Mouse (Mus musculus) thymus, postnatal 14 days (tissue): ENCODE results near the gene Rab17.

Source experiments
- DNase-seq: peaks from one replicate; pipeline ENCODE4 v3.0.0; 2021

Gene Rab17

GRCm38 (mm10) chr1:90969347-90969784 is at the start of gene Rab17:
Gene Rab17, minus strand, starts transcription at chr1:90969661.
- no peak for DNase-seq

DNA sequence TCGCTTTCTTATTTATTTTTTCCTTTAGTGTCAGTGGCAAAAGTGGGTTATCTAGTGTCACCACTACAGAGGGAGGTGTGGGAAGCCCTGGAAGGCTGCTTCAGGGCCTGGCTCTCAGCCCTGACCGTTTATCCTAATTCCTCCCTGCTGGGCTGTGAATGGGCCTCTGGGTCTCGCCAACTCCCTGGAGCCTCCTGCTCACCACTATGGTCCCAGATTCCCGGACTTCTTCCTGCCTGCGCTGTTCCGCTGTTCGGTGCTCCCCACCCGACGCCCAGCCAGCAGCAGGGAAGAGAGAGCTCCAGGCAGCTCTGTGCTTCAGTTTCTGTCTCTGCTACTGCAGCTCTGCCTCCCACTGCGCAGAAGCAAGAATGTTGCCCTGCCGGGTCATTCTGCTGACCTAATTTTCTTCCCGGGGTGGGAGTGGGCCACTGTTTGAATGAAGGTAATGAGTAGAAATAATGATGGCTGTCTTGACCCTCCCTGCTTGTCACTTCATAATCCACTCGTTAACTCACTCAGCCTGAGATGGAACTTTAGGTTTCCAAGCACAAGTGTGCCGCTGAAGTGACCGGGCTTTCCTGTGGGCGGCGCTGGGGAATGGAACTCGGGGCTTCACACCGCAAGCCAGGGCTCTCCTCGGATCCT is 47.8 kb upstream of the Rab17 start:
- no peak for DNase-seq

- DNase-seq: no peak
Measured at GRCm38 (mm10) chr1:91015571-91015970, 46.1 kb upstream of the Rab17 start.

DNA sequence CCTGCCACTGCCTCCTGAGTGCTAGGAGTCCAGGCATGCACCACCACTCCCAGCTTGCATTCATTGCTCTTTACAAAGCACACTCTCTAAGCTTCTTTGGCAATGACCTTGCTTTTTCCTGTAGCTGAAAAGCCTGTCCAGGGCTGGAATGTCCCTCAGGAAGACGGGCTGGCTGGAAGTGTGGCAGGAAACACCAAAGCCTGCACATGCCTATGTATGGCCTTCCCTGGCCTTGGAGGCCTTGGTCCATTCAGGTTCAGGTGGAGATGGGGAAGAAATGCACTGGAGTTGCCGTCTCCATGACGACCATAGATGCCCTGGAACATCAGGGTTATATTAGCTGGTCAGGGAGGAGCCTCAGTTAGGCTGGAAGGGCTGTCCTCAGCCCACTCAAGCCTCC is 44.3 kb upstream of the Rab17 start:
- DNase-seq: no peak

- DNase-seq: no peak
Measured at GRCm38 (mm10) chr1:91011336-91011735, 41.9 kb upstream of the Rab17 start.

- no peak for DNase-seq
Measured at GRCm38 (mm10) chr1:91010716-91011115, 41.3 kb upstream of the Rab17 start.

DNA sequence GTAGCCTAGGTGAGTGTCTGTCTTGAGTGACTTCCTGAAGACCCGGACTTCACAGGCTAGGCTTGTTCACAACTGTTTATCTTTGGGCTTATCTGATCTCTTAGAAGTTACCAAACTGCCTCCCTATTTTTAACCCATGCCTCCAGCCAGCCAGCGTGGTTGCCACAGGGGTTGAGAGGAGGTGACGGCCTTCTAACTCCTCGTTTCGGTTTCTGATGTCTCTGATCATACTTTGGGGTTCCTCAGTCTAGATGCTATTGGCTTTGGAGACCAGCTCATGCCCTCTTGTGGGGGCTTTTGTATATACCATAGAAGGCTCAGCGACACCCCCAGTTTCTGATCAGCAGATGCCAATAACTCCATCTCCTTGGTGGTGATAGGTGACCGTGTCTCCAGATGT is 40.8 kb upstream of the Rab17 start:
- no peak for DNase-seq

- no peak for DNase-seq
Measured at GRCm38 (mm10) chr1:91009266-91009665, 39.8 kb upstream of the Rab17 start.

GRCm38 (mm10) chr1:91008746-91009145 is 39.3 kb upstream of the Rab17 start:
- no peak for DNase-seq

DNA sequence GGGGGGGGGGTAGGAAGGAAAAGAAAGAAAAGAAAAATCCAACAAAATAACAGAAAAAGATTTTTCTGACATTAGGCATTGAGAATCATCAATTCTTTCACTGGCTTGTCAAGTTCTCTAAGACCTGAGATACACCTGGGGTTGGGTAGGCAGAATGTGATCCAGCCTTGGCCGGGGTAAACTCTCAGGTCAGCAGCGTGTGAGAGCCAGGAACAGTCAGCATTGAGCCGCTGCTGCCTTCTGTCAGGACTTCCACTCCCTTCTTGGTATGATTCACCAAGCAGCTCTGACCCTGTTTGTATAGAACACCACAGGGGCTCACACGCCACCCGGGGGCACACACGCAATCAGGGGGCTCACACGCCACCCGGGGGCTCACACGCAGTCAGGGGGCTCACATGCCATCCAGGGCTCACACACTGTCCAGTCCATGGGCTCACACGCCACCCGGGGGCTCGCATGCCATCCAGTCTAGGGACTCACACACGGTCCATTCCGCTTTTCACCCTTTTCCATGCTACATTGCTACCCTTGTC is 38.8 kb upstream of the Rab17 start:
- no peak for DNase-seq

GRCm38 (mm10) chr1:91006708-91007107 is 37.2 kb upstream of the Rab17 start:
- no peak for DNase-seq

DNA sequence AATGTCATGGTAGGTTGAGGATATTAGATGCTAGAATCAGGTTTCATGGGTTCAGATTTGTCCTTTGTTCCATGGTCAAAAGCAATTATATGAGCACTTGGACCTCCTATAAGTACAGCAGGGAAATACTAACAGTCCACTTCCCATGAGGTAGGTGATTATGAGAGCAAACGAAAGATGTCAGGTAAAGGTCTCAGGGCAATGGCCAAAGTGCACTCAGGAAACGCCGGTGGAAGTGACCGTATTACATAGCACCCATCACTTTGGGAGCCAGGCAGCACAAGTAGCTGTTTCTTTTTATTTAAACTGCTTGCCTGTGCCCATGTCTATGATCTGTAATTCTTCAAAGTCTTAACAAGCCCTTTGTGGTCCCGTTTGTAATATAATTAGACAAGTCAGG is 36.6 kb upstream of the Rab17 start:
- DNase-seq: no peak

GRCm38 (mm10) chr1:91003522-91004253 is 34.2 kb upstream of the Rab17 start:
- no peak for DNase-seq

DNA sequence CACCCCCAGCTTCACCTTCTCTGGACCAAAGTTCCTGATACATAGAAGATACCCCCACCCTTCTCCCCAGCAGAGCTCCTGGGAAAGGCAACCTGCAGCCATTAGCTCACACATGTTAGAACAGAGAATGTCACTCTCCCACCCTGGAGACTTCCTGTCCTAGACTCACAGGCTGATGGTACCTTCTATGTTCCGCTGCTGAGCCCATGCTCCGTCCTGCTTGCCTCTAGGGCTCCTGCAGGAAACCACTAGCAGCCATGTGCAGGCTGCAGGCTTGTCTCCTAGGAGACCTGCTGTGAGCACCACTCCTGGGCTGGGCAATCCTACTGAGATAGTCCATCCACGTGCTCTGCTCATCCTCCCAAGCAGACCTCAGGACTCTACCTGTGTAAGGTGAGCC is 33.2 kb upstream of the Rab17 start:
- DNase-seq: no peak

- no peak for DNase-seq
Measured at GRCm38 (mm10) chr1:91001871-91002539, 32.5 kb upstream of the Rab17 start.

DNA sequence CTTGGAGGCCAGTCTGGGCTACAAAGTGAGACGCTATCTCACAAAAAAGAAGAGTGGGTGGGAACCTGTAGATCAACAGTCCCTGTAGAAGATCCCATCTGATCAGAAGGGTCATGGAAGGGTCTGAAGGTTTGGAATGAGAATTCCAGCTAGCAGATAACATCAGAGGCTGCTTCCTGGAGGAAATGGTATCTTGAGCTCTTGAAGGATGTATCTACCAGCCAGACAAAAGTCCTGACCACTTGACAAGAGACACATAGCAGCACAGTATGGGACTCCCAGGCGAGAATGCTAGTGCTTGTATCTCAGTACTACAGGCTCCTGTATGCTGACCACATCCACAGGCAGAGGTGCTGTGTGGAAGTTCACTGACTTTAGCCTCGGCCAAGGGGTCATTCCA is 31.6 kb upstream of the Rab17 start:
- DNase-seq: no peak

- DNase-seq: no peak
Measured at GRCm38 (mm10) chr1:90999911-91000601, 30.6 kb upstream of the Rab17 start.

DNA sequence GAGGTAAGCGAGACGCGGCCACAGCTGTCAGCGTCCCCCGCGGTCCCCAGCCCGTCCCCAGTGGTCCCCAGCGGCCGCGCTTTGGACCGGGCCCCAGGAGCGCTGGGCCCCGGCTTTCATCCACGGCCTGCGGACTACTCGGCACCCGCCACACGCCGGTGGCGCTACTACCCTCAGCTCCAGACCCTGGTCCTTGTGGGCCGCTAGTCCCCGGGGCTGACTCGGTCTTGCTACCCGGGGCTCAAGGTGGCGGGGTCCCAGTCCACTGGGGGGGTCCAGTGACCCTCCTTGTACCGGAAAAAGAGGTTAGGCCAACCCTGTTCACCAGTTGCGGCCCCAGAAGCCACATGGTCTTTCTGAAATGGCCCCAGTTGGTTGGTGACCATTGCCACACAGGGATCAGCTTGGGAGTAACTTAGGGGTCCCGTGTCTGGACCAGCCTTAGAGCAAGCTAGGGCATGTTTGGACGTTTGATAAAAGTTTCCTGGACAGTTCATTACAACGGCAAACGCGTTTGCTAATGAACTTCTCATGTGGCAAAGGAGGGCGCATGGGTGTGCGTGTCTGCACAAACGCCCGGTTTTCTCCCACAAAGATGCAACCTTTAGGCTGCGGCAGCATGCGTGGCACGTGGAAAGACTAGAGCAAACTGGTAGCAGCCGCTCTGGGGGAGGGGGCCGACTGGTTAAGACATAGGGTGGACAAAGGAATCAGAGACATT is 29.6 kb upstream of the Rab17 start:
- DNase-seq: no peak

GRCm38 (mm10) chr1:90998268-90998890 is 28.9 kb upstream of the Rab17 start, which contains the start of gene Lrrfip1:
Gene Lrrfip1, plus strand, starts transcription at chr1:90998737.
- DNase-seq: no peak

- no peak for DNase-seq
Measured at GRCm38 (mm10) chr1:90997641-90998040, 28.2 kb upstream of the Rab17 start.

DNA sequence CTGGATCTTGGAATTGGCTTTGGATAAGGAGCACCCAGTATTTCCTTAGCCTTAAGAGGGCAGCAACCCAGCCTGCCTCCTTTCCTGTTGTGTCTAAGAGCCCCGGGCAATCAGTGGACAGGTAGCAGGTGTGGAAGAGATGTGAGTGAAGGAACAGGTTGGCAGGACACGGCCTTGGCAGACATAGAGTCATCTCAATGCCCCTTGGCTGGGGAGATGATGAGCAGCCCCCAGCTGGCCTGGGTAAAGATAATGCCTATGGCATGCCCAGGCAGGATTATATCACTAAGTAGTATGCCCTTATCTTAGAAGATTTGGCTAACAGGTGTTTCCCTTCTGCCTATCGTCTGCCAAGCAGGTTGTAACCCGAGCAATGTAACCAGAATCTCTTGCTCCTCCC is 27.7 kb upstream of the Rab17 start:
- no peak for DNase-seq

- no peak for DNase-seq
Measured at GRCm38 (mm10) chr1:90995916-90996315, 26.5 kb upstream of the Rab17 start.
